Mouse (Mus musculus) megakaryocyte-erythroid progenitor cell, adult 5-6 weeks (primary cell): ENCODE results near the gene Ptms. TPM values are rescaled to one million over a fixed set of nuclear protein-coding genes. Genes with fewer than 3 reads are reported as not detected.

Experiments used
- ATAC-seq: replicated peaks from 2 replicates; pipeline ENCODE4 v1.8.0; 2016; ENCODE audit warnings: mild to moderate bottlenecking, inconsistent platforms; ENCODE audit not compliant: severe bottlenecking, poor library complexity, low FRiP score, low TSS enrichment
- total RNA-seq, 2 experiments: library from RNA; stranded (forward) in 1 of 2; stranded (reverse) in 1 of 2; fragments of 200-1000, 215-1000 nt in 1 of 2; fragments of >200 nt in 1 of 2; fragmentation: Nextera tagmentation in 1 of 2; gene quantifications; 2 replicates each; pipeline ENCODE4 v1.2.3; 2014 to 2017

Ptms gene
- total RNA-seq (2014; fragmentation: Nextera tagmentation) (5.3 and 30.7 TPM in 2 replicates), total RNA-seq (2017) (21.6 and 22.1 TPM in 2 replicates)

DNA sequence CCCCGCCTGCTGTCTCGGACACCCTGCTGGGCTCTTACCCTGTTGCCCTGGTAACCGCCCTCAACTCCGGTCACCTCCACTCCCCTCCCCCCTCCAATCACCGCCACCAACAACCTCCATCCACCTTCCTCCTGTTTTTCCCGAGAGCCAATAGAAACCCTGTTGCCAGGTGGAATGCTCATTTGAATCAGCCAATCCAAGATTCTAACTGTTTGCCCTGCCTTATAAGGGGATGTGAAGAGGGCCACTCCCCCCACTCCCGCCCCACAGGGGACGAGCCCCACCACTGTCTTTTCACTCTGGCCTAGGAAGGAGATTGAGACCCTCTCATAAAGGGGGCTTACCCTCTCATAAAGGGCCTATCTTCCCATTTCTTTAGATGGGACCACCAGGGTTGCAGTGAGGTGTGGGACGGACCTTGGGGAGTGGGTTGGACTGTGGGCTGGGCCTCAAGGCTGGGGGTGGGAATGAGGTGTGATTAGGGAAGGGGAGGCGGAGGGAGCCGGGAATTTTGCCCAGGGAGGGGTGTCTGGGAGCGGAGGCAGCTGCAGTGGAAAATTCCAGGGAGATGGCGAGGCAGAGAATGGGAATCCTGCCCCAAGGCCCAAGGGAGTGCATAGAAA lies at the start of gene Ptms:
Gene Ptms, minus strand, starts transcription at position 409 of the 623 bp plus-strand sequence.
- peak; percentile 45; the same call in 1 of the 2 replicates for ATAC-seq

DNA sequence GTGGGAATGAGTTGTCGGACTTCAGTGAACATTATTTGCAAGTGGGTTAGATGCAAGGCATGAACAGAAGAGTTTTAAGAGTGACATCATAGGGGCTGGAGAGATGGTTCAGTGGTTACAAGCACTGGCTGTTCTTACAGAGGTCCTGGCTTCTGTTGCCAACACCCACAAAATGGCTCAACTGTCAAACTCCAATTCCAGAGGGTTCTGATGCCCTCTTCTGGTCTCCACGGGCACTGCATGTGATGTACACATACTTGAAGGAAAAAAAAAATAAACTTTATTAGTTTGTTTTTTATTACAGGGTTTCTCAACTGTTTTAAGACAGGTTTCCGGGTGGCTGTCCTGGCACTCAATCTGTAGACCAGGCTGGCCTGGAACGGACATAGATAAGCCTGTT lies 47.9 kb upstream of the Ptms start:
- ATAC-seq, result no peak

DNA sequence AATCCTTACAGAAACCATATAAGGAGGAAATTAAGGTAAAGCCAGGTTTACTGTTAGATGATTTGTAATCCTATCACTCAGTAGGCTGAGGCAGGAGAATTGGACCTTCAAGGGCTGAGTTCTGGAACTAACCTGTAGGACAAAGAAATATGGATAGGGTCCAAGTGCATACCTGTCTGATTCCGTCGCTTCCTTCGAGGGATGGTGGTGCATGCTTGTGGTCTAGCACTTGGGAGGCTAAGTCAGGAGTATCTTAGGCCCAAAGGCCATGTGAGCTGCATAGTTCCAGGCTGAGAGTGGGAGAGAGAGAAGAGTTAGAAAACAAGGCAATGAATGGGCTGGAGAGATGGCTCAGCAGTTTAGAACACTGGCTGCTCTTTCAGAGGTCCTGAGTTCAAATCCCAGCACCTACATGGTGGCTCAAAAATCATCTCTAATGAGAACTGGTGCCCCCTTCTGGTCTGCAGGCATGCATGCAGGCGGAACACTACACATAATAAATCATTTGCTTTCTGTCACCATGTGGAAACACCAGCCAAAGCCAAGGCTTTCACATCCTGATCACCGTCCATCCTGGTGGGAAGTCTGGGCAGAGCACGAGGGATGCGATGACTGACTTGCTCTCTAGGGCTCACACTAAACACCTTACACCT lies 46.7 kb upstream of the Ptms start:
- no peak for ATAC-seq

DNA sequence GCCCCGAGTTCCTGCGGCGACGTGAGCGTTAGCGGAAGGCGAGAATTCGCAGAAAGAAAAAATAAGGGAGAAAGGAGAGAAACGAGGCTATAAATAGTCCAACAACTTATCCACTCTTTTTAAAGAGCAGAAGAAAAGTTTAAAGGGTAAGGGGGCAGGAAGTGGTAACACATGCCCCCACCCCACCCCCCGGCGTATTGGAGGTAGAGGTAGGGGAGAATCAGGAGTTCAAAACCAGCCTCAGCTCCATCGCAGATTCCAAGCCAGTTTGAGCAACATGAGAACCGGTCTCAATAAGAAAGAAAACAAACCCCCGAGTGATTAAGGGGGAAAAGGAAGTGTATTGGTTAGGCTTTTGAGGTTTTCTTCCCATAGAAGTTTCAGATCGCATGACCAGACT lies 45.8 kb upstream of the Ptms start:
- no peak for ATAC-seq

DNA sequence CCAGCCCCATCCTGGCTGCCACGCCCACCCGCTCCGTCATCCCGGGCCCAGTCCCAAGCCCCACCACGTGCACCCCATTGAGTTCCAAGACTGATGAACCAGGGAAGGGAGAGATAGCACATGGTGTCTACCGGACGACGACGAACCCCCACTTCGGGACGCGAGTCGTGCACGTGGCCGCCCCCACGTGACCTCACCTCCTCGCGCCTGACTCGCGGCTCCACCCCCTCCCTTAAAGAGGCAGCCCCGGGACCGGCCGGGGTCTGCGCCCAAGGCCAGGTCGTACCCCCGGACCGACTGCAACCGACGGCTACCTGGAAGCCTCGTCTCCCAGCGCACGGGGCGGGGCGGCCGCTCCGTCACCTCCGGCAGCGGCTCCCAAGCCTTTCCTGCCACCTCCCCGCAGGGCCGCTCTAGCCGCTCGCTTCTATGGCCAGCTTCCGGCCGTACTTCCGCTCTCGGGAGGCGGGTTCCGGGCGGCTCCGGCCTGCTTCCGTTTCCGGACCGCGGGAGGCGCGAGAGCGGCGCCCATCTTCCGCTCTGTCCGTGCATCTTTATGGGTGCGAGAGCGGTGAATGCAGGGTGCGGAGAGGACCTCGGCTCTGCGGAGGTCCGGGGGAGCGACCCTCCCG lies 45.3 kb upstream of the Ptms start, which contains the start of gene Cops7a:
Gene Cops7a, minus strand, starts transcription at position 451 of the 632 bp plus-strand sequence.
- peak; percentile 89 for ATAC-seq

DNA sequence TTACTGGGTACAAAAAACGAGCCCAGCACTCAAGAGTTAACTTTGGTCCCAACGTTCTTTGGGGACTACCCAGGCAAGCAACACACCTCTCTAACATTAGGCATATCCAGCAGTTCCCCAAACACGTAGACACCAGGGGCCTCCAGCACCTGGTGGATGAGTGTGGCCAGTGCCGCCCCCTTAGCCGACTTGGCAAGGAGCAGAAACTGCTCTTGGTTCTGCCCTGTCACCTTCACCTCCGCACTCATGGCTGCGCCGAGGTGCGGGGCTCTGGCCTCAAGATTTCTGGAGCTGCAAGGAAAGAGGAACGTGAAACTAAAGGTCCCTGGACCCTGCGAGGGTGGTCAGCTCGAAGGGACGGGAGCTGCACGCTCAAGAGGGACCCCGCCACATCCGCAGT lies 44.7 kb upstream of the Ptms start:
- 0 out of 2 replicates have a peak, but pooled peaks have one; percentile 25 for ATAC-seq

DNA sequence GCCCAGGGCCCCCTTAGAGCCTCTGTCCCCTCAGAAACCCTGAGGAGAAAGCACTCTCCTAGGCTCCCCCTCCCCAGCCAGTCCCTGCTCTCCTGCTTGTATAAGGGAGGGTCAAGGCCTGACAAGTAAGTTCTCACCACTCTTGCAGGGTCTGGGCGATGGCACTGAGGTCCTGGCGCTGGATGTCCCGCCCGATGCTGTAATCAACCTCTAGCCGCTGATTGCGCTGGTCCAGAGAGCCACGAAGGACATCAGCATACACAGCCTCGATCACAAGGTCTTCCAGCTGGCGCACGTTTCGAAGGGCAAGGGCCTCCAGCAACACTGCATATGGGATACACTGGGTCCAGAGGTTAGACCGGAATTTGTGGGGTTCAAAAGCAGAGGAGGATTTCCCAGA lies 41.1 kb upstream of the Ptms start:
- ATAC-seq, result no peak

DNA sequence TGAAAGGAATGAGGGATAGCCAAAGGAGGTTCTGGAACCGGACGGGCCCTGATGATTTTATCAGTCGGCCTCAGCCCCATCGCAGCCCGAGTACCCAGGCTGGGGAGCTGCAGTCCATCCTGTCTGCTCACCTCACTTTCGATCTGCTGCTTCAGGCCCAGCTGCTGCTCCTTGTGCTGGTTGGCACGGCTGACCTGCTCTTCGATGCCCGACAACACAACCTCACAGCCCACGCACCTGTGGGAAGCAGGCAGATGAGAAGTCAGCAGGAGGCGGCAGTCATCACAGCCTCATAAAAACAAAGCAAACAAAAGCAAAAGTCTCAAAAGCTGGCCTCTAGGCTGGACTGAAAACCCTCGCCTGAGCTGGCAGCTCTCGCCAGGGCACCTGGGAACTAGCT lies 40.1 kb upstream of the Ptms start:
- no peak for ATAC-seq

DNA sequence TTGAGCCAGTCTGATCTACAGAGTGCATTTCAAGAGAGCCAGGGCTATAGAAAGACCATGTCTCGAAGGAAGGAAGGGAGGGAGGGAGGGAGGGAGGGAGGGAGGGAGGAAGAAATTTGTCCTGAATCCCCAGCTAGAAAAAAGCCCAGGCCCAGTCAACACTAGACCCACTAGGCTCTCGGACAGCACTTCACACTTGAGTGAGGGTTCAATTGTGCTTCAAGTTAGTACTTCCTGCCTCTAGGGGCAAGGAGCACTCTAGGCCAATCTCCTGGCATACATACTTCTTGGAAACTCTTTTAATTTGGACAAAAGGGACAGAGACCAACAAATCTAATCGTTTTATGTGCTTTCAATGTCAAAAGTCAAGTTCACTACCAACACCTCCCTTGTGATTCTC lies 38.2 kb upstream of the Ptms start:
- no peak for ATAC-seq

DNA sequence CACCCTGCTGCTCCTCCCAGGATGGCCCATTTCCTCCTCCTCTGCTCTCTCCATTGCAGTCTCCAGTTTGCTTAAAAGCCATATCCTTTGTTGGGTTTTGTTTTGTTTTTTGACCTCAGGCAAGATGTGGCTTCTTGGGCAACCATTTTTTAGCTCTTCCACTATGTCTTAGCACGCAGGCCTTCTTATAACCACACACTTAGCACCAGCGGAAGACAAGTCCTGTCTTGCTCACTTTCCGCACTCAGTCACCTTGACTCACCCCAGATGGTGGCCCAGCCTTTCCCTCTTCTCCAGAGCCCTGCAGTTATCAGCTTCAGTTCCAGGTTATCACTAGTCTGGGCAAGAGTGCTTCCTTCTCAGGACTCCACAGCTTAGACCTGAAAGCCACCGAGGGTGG lies 35.3 kb upstream of the Ptms start:
- no peak for ATAC-seq

DNA sequence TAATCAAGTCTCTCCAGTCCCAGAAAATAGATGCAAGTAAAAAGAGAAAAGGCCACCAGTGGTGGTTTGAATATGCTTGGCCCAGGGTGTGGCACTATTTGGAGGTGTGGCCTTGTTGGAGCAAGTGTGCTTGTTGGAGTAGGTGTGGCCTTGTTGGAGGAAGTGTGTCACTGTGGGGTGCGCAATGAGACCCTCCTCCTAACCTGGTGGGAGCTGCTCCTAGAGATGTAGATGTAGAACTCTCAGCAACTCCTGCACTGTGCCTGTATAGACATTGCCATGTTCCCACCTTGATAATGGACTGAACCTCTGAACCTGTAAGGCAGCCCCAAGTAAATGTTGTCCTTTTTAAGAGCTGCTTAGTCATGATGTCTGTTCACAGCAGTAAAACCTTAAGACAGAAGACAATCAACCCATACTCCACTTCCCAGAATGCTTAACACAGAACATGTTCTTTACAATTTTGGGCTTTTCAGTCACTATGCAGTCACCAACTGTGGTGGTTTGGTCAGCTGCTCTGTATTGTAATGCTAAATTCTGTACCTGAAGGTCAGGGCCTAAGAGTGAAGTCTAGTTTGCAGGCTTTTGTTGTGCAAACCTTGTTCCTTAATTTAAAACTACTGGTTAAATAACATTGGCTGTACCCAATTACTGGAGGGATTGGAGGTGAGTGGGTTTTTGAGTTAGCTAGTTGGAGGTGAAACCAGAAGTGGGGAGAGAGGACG lies 34.2 kb upstream of the Ptms start:
- ATAC-seq, result no peak

DNA sequence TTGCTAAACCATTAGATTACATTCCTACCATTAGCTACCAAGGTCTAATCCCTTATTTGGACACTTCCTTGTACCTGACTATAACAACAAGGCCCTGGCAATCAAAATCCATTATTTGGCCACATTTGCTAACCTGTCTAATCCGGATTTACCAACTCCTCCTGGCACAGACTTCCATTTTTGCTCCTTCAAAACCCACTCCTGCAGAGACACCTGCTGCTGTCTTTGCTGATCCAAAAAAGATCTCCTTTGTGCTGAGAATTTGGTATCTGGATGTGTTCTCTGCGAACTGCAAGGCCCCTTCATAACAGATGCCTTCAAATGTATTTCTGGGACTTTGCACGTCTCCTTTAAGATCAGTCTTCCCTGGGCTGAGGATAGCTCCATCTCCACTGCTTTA lies 23.6 kb upstream of the Ptms start:
- no peak for ATAC-seq

DNA sequence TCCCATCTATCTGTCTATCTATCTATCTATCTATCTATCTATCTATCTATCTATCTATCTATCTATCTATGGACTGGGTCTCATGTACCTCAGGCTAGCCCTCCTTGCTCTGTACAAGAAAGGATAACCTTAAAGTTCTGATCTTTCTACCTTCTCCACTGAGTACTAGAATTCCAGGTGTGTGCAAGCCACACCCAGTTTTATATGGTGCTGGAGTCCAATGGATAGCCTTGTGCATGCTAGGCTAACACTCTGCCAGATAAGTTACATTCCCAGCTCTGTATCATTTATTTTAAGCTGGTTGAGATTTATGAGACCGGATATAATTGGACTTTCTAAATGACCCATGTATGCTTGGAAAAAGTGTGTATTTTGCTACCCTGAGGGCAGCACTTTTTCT lies 21.8 kb upstream of the Ptms start:
- no peak for ATAC-seq

DNA sequence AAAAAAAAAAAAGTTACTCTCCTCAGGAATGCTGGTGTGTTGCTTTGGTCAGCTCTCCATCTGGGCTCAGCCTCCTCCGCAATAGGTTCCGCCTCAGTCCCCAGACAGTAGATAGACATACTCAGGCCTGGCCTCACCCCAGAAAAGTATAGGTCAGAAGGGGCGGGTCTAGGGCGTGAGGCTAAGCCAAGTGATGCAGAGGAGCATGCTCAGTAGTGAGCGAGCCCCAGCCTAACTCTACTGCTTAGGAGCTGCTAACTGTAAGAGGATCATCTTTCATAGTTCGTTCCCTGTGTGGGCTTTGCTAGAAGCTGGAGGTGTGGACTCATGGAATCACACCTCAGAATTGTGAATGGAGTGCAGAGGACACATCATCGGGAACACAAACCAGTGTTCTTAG lies 18.7 kb upstream of the Ptms start:
- no peak for ATAC-seq

DNA sequence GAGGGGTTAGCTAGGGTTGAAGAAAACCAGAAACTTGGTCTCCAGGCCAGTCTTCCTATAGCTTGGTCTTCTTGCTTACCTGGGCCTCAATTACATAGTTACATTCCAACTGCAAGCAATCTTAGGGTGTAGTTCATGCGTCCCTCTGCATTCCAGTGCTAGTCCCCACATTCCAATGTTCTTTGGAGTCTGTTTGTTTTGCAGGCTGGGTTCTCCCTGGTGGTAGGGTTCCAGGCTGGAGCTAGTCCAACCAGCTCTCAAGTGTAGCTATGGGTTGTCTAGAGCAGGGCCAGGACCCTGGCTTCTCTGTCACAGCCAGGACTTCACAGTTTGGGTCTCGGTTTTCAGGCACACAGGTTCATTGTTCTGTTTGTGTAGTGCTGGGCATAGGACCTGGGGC lies 17.6 kb upstream of the Ptms start:
- ATAC-seq, result no peak

DNA sequence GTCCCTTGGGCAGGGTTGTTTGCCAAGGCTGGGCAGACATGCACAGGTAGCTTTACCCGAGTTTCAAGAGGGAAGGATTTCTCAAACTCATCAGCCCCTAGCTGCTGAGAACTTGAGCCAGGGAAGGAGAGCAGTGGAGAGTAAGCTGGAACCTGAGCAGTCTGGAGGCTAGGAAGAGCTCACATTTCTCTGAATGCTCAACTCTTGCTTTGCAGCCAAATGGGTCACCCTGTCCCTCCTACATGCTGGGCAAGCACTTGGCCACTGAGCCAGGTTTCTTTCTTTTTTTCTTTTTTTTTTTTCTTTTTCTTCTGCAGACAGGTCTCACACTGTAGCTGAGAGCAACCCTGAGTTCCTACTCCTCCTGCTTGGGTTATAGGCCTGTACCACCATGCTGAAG lies 16.8 kb upstream of the Ptms start:
- no peak for ATAC-seq

DNA sequence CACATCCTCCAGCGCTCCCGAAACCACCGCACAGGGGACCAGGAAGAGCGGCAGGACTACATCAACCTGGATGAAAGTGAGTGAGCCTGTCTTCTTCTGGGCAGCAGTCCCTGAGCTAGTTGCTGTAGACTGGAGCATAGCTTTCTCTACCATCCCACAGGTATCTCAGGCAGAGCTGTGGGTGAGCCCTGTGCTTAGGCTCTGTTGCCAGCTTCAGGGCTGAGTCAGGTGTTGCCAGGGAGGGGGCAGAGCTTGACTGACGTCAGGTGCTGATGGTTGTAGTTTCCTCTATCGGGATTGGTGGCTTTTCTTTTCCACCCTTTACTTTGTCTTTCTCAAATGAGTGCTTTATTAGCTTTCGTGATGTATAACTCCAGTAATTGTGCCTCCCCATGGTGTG lies 14.8 kb upstream of the Ptms start:
- no peak for ATAC-seq

DNA sequence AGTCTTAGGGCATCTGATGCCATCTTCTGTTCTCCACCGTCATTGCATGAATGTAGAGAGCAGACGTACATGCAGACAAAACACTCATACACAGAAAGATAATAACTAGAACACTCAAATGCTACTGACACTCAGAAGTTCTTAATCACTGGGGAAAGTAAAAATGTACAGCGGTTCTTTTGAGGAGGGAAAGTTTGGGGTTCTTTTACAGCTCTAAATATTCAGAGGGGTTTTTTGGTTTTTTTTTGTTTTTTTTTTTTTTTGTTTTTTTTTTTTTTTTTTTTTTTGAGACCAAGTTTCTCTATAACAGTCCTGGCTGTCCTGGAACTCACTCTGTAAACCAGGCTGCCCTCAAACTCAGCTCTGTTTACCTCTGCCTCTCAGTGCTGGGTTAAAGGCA lies 13.2 kb upstream of the Ptms start:
- ATAC-seq, result no peak

DNA sequence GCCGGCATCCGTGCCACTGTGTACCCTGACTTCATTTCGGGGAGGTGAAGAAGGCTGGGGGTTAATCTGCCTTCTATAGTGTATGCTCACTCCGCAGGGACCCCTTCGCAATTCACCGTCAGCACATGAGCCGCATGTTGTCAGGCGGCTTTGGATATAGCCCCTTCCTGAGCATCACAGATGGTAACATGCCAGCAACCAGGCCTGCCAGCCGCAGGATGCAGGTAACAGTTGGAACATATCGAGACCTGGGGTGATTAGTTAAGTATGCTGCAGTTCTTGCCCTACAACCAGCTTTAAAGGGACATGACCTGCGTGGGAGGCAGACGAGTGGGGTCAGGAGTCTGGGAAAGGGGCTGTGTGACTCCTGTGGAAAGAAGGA lies 12.4 kb upstream of the Ptms start:
- no peak for ATAC-seq

DNA sequence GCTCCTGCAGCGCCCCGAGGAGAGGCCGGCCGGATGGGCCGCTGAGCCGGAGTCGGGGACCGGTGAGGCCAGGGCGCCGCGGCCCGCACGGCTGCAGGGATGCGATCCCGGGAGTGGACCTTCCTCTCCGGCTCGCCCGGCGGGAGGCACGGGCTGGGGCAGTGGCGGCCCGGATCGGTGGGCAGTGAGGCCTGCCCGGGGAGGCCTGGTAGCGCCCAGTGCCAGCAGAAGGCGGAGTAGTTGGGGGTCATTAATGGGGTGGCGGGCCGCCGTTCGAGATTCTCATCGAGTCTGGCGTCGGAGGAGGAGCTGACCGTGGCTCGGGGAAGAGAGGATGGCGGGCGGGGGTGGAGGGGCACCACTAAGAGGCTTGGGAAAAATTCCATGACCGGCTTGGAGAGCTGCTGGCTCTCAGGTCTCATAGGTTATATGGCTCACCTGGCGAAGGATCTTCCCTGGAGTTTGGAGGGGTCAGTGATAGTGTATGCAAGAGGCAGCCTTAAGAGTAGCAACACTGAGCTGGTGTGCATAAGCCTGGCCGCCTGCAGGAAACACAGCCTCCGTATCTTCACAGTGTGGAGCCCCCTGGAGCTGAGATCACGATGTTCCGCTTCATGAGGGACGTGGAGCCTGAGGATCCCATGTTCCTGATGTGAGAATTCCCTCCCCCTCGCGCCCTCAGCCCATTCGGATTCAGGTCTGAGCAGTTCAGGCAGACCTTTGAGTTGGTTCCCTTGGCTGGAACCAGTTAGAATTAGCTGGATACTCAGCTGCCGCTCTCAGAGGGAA lies 11.8 kb upstream of the Ptms start:
- ATAC-seq, result peak; percentile 39
